Mouse (Mus musculus): ENCODE measurements around the gene Zcchc2. TPM values are rescaled to one million over a fixed set of nuclear protein-coding genes. Genes with fewer than 3 reads are reported as not detected.

Gene Zcchc2
- polyA plus RNA-seq, 1 experiment, result 4.7 TPM

DNA sequence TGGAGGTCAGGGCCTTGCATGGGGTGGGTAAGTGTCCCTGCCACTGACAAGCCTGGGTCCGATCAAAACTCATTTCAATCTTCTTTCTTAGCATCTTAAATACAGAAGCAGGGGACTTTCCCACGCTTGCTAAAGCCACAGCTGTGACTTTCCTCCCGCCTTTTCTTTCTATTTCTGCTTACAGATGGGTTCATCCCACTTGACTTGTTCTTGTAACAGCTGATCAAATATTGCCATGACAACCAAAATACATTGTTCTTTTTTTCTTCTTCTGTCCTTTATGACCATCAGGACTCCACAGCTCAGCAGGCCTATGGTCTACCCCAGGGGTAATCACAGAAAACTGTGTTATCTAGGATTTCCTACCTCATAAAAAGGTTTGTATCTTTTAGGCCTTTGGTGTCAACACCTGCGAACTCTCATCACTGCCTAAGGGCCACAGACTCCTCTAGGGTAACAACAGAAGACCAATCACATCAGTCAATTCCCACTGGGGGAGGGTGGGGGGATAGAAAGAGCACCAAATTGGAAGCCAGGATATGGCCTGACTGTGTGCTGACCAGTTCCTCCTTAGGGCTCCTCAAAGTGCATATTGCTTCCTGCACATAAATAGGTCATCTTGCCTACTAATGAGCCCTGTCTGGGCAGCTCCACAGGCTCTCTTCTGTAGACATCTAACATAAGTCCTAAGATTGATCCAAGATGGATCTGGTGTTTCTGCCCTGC lies 71.1 kb downstream of the Zcchc2 start:
- Histone ChIP-seq H3K36me3 (ENCODE audit: control insufficient read depth, insufficient read depth) (no peaks in the 10 kb centered on the region), H3K27me3 (ENCODE audit: control insufficient read depth, insufficient read depth, insufficient read length) (no peaks in the 10 kb centered on the region), H3K4me2 (ENCODE audit: low read depth) (no peak overlapping the region), H3ac (ENCODE audit: control insufficient read depth, insufficient read length) (no peak overlapping the region), H3K4me3 (no peak overlapping the region), H3K79me2 (ENCODE audit: control insufficient read depth, insufficient read depth) (no peaks in the 10 kb centered on the region)
- TF ChIP-seq USF1 (IDR thresholded peaks at IDR 0.05; ENCODE audit: low read depth) (no peak), TCF12 (IDR thresholded peaks at IDR 0.05; ENCODE audit: insufficient read depth, poor library complexity, severe bottlenecking) (no peak), REST (IDR thresholded peaks at IDR 0.05; ENCODE audit: insufficient read depth, insufficient read length) (no peak), POLR2AphosphoS2 (IDR thresholded peaks at IDR 0.05; ENCODE audit: insufficient read length, low read depth) (no peak), CEBPB (IDR thresholded peaks at IDR 0.05; ENCODE audit: insufficient read depth, poor library complexity, severe bottlenecking) (no peak), MAX (IDR thresholded peaks at IDR 0.05; ENCODE audit: low read depth) (no peak), E2F4 (IDR thresholded peaks at IDR 0.05; ENCODE audit: insufficient read depth) (no peak), MYOD1 (IDR thresholded peaks at IDR 0.05; ENCODE audit: control insufficient read depth in 1 of 3, insufficient read length in 2 of 3, low read depth in 2 of 3) (no peak), TCF3 (IDR thresholded peaks at IDR 0.05; ENCODE audit: insufficient read length, low read depth) (no peak), SRF (IDR thresholded peaks at IDR 0.05; ENCODE audit: control insufficient read depth, insufficient read length, low read depth) (no peak), POLR2A (IDR thresholded peaks at IDR 0.05; ENCODE audit: insufficient read length, low read depth) (no peak), MYOG (IDR thresholded peaks at IDR 0.05; ENCODE audit: control insufficient read depth in 1 of 3, insufficient read depth in 1 of 3, insufficient read length in 2 of 3, low read depth in 2 of 3) (no peak)

DNA sequence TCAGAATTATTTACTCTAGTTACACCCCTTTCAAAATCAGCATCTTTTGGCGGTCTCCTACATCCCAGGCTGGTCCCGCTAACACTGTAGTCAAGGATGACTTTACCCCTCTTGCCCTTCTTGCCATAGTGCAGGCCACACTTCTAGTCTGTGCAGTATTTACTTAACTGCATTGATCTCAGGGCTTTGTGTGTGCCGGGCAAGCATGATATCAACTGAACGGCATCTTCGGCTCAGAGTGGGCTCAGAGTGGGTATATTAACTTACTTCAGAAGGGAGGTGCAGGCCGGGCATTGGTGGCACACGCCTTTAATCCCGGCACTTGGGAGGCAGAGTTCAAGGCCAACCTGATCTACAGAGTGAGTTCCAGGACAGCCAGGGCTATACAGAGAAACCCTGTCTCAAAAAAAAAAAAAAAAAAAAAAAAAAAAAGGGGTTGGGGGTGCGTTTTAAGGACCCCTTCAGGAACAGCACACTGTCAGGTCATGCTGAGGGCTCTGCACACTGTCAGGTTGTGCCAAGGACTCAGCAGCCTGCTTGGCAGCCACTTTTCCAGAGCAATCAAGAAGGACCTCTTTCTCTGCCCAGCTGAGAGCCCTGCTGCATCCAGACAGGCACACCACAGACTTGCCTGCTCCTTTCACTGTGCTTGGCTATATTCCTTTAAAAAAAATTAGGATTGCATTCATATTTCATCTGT lies 72.8 kb downstream of the Zcchc2 start:
- H3ac ChIP-seq (ENCODE audit: control insufficient read depth, insufficient read length), result no peak overlapping the region
- TF ChIP-seq MYOD1 (IDR thresholded peaks at IDR 0.05; ENCODE audit: control insufficient read depth in 1 of 3, insufficient read length in 2 of 3, low read depth in 2 of 3) (no peak), REST (IDR thresholded peaks at IDR 0.05; ENCODE audit: insufficient read depth, insufficient read length) (no peak), POLR2AphosphoS2 (IDR thresholded peaks at IDR 0.05; ENCODE audit: insufficient read length, low read depth) (no peak), E2F4 (IDR thresholded peaks at IDR 0.05; ENCODE audit: insufficient read depth) (no peak), TCF12 (IDR thresholded peaks at IDR 0.05; ENCODE audit: insufficient read depth, poor library complexity, severe bottlenecking) (no peak), CEBPB (IDR thresholded peaks at IDR 0.05; ENCODE audit: insufficient read depth, poor library complexity, severe bottlenecking) (no peak), MAX (IDR thresholded peaks at IDR 0.05; ENCODE audit: low read depth) (no peak), TCF3 (IDR thresholded peaks at IDR 0.05; ENCODE audit: insufficient read length, low read depth) (no peak), POLR2A (IDR thresholded peaks at IDR 0.05; ENCODE audit: insufficient read length, low read depth) (no peak), MYOG (IDR thresholded peaks at IDR 0.05; ENCODE audit: control insufficient read depth in 1 of 3, insufficient read depth in 1 of 3, insufficient read length in 2 of 3, low read depth in 2 of 3) (no peak), SRF (IDR thresholded peaks at IDR 0.05; ENCODE audit: control insufficient read depth, insufficient read length, low read depth) (no peak), USF1 (IDR thresholded peaks at IDR 0.05; ENCODE audit: low read depth) (no peak)
- no peaks in the 10 kb centered on the region for H3K27me3 ChIP-seq (ENCODE audit: control insufficient read depth, insufficient read depth, insufficient read length)
- H3K36me3 ChIP-seq (ENCODE audit: control insufficient read depth, insufficient read depth), result no peaks in the 10 kb centered on the region
- no peaks in the 10 kb centered on the region for H3K79me2 ChIP-seq (ENCODE audit: control insufficient read depth, insufficient read depth)
- H3K4me3 ChIP-seq, result no peak overlapping the region
- H3K4me2 ChIP-seq (ENCODE audit: low read depth), result peak overlapping the region; percentile 42

DNA sequence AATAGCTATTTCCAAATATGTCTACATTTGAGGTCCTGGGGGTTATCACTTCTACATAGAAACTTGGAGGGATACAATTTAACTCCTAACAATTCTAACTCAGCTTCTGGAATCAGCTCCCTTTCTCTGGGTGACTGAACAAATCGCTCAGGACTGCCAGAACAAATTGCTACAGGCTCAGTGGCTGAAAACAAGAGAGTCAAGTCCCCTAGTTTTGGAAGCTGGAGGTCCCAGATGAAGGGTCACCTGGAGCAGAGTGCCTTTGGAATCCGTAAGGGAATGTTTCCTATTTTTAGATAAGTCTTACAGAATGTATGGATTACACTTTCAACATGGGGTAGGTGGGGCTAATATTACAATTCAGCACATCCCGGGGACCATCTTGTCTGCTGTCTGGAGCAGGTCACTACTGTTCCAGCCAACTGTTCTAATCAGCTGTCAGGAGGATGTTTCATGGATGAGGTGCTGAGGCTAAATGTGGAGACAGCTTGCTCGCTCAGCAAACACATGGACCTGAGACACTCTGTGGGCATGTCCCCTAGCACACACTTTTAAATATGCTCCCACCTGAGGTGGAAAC lies 73.5 kb downstream of the Zcchc2 start:
- TF ChIP-seq CEBPB (IDR thresholded peaks at IDR 0.05; ENCODE audit: insufficient read depth, poor library complexity, severe bottlenecking), result no peak
- TF ChIP-seq SRF (IDR thresholded peaks at IDR 0.05; ENCODE audit: control insufficient read depth, insufficient read length, low read depth), result no peak
- TF ChIP-seq TCF3 (IDR thresholded peaks at IDR 0.05; ENCODE audit: insufficient read length, low read depth), result peak; percentile 26
- TF ChIP-seq USF1 (IDR thresholded peaks at IDR 0.05; ENCODE audit: low read depth), result no peak
- TF ChIP-seq MYOG (IDR thresholded peaks at IDR 0.05; ENCODE audit: control insufficient read depth in 1 of 3, insufficient read depth in 1 of 3, insufficient read length in 2 of 3, low read depth in 2 of 3), result peak; percentile 52 to 87 (median 83)
- TF ChIP-seq E2F4 (IDR thresholded peaks at IDR 0.05; ENCODE audit: insufficient read depth), result no peak
- TF ChIP-seq TCF12 (IDR thresholded peaks at IDR 0.05; ENCODE audit: insufficient read depth, poor library complexity, severe bottlenecking), result no peak
- TF ChIP-seq MAX (IDR thresholded peaks at IDR 0.05; ENCODE audit: low read depth), result no peak
- TF ChIP-seq POLR2A (IDR thresholded peaks at IDR 0.05; ENCODE audit: insufficient read length, low read depth), result no peak
- no peak for TF ChIP-seq POLR2AphosphoS2 (IDR thresholded peaks at IDR 0.05; ENCODE audit: insufficient read length, low read depth)
- TF ChIP-seq REST (IDR thresholded peaks at IDR 0.05; ENCODE audit: insufficient read depth, insufficient read length), result no peak
- TF ChIP-seq MYOD1 (IDR thresholded peaks at IDR 0.05; ENCODE audit: control insufficient read depth in 1 of 3, insufficient read length in 2 of 3, low read depth in 2 of 3), result peak in 2 of 3 experiments; percentile 77 to 84
- no peaks in the 10 kb centered on the region for H3K36me3 ChIP-seq (ENCODE audit: control insufficient read depth, insufficient read depth)

DNA sequence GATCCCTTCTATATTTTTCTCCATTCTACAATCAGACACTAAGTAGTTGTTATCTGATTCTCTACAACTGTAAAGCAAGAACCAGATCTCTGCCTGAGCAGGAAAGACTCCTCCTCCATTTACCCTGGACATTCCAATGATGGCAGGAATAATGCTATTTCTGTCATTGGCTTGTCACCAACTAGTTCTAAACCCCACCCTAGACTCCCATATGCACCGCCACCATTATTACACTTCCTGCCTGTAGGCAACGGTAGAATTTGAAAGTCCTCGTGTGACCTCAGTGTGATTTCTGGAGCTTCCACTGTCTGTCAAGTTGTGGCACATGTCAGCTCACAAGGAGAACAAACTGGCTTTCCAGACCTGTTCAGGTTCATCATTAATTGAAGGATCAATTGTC lies 74.1 kb downstream of the Zcchc2 start:
- Histone ChIP-seq H3K4me3 (no peak overlapping the region), H3K27me3 (ENCODE audit: control insufficient read depth, insufficient read depth, insufficient read length) (no peaks in the 10 kb centered on the region), H3K79me2 (ENCODE audit: control insufficient read depth, insufficient read depth) (no peaks in the 10 kb centered on the region), H3K36me3 (ENCODE audit: control insufficient read depth, insufficient read depth) (no peaks in the 10 kb centered on the region), H3ac (ENCODE audit: control insufficient read depth, insufficient read length) (no peak overlapping the region), H3K4me2 (ENCODE audit: low read depth) (peak overlapping the region; percentile 42)
- TF ChIP-seq MYOD1 (IDR thresholded peaks at IDR 0.05; ENCODE audit: control insufficient read depth in 1 of 3, insufficient read length in 2 of 3, low read depth in 2 of 3) (no peak), POLR2A (IDR thresholded peaks at IDR 0.05; ENCODE audit: insufficient read length, low read depth) (no peak), TCF12 (IDR thresholded peaks at IDR 0.05; ENCODE audit: insufficient read depth, poor library complexity, severe bottlenecking) (no peak), TCF3 (IDR thresholded peaks at IDR 0.05; ENCODE audit: insufficient read length, low read depth) (no peak), USF1 (IDR thresholded peaks at IDR 0.05; ENCODE audit: low read depth) (no peak), REST (IDR thresholded peaks at IDR 0.05; ENCODE audit: insufficient read depth, insufficient read length) (no peak)

More for the DNA sequence above, 73.5 kb downstream of the Zcchc2 start:
- peak overlapping the region; percentile 42 for H3K4me2 ChIP-seq (ENCODE audit: low read depth)
- no peak overlapping the region for H3K4me3 ChIP-seq
- no peaks in the 10 kb centered on the region for H3K79me2 ChIP-seq (ENCODE audit: control insufficient read depth, insufficient read depth)
- H3ac ChIP-seq (ENCODE audit: control insufficient read depth, insufficient read length), result no peak overlapping the region
- H3K27me3 ChIP-seq (ENCODE audit: control insufficient read depth, insufficient read depth, insufficient read length), result no peaks in the 10 kb centered on the region

Measured in myocyte (in vitro differentiated cells).